Mouse (Mus musculus): ENCODE measurements around the gene Synj2.

The Synj2 gene

GRCm38 (mm10) chr17:5934554-5935324, 6.3 kb upstream of the Synj2 start:
- peak; percentile 60 to 88 for DNase-seq (ENCODE audit: low spot score in 2 of 2)

- no peak for DNase-seq (ENCODE audit: low spot score in 2 of 2)
These were observed 5.4 kb upstream of the Synj2 start for GRCm38 (mm10) chr17:5935680-5936079.

GRCm38 (mm10) chr17:5936276-5936675, 4.8 kb upstream of the Synj2 start:
- no peak for DNase-seq (ENCODE audit: low spot score in 2 of 2)

- DNase-seq (ENCODE audit: low spot score in 2 of 2) = no peak
These were observed 3.6 kb upstream of the Synj2 start for GRCm38 (mm10) chr17:5937441-5937840.

- DNase-seq (ENCODE audit: low spot score in 2 of 2) = no peak
These were observed 1.2 kb upstream of the Synj2 start for GRCm38 (mm10) chr17:5939871-5940270.

GRCm38 (mm10) chr17:5940792-5941191, 288 bp upstream of the Synj2 start:
- DNase-seq (ENCODE audit: low spot score in 2 of 2) = peak; percentile 48 to 83

- no peak for DNase-seq (ENCODE audit: low spot score in 2 of 2)
These were observed 1.1 kb downstream of the Synj2 start for GRCm38 (mm10) chr17:5942156-5942555.

GRCm38 (mm10) chr17:5943053-5943452, 2.0 kb downstream of the Synj2 start:
- DNase-seq (ENCODE audit: low spot score in 2 of 2) = no peak

GRCm38 (mm10) chr17:5947039-5947438, 6.0 kb downstream of the Synj2 start:
- DNase-seq (ENCODE audit: low spot score in 2 of 2) = no peak

- no peak for DNase-seq (ENCODE audit: low spot score in 2 of 2)
These were observed 11.4 kb downstream of the Synj2 start for GRCm38 (mm10) chr17:5952455-5952854.

GRCm38 (mm10) chr17:5956350-5957000, 15.4 kb downstream of the Synj2 start:
- no peak for DNase-seq (ENCODE audit: low spot score in 2 of 2)

- no peak for DNase-seq (ENCODE audit: low spot score in 2 of 2)
These were observed 16.0 kb downstream of the Synj2 start for GRCm38 (mm10) chr17:5957097-5957496.

- no peak for DNase-seq (ENCODE audit: low spot score in 2 of 2)
These were observed 17.1 kb downstream of the Synj2 start for GRCm38 (mm10) chr17:5958229-5958628.

- DNase-seq (ENCODE audit: low spot score in 2 of 2) = no peak
These were observed 17.6 kb downstream of the Synj2 start for GRCm38 (mm10) chr17:5958636-5959035.

- no peak for DNase-seq (ENCODE audit: low spot score in 2 of 2)
These were observed 18.0 kb downstream of the Synj2 start for GRCm38 (mm10) chr17:5959096-5959495.

GRCm38 (mm10) chr17:5959802-5960201, 18.7 kb downstream of the Synj2 start:
- DNase-seq (ENCODE audit: low spot score in 2 of 2) = no peak

- no peak for DNase-seq (ENCODE audit: low spot score in 2 of 2)
These were observed 22.7 kb downstream of the Synj2 start for GRCm38 (mm10) chr17:5963766-5964165.

GRCm38 (mm10) chr17:5965084-5965781, 24.2 kb downstream of the Synj2 start:
- no peak for DNase-seq (ENCODE audit: low spot score in 2 of 2)

- no peak for DNase-seq (ENCODE audit: low spot score in 2 of 2)
These were observed 25.6 kb downstream of the Synj2 start for GRCm38 (mm10) chr17:5966706-5967105.

- DNase-seq (ENCODE audit: low spot score in 2 of 2) = no peak
These were observed 27.5 kb downstream of the Synj2 start for GRCm38 (mm10) chr17:5968562-5968961.

- no peak for DNase-seq (ENCODE audit: low spot score in 2 of 2)
These were observed 28.2 kb downstream of the Synj2 start for GRCm38 (mm10) chr17:5969246-5969645.

- DNase-seq (ENCODE audit: low spot score in 2 of 2) = no peak
These were observed 29.3 kb downstream of the Synj2 start for GRCm38 (mm10) chr17:5970298-5970821.

Measured in spleen, postnatal 10 days (tissue).